Mouse (Mus musculus): ENCODE measurements around the gene Slc16a5. TPM values are rescaled to one million over a fixed set of nuclear protein-coding genes. Genes with fewer than 3 reads are reported as not detected.

The Slc16a5 gene
- polyA plus RNA-seq, 1 experiment: not detected

GRCm38 (mm10) chr11:115427482-115428331 is 34.6 kb upstream of the Slc16a5 start:
- 0 out of 2 replicates have a peak, but pooled peaks cover under 1% of the 10 kb centered on the region for H3K4me1 ChIP-seq (ENCODE audit: control insufficient read depth, insufficient read depth, low read length)
- H3K4me3 ChIP-seq (ENCODE audit: insufficient read depth, low read length): no peak overlapping the region
- TF ChIP-seq POLR2A (IDR thresholded peaks at IDR 0.05; ENCODE audit: extremely low read depth, insufficient read depth, low read length) (no peak), CTCF (IDR thresholded peaks at IDR 0.05; ENCODE audit: extremely low read depth, insufficient read depth, low read length) (peak; percentile 79)
- no peak overlapping the region for H3K27ac ChIP-seq (ENCODE audit: insufficient read depth, low read length)

- Histone ChIP-seq H3K4me1 (ENCODE audit: control insufficient read depth, insufficient read depth, low read length) (0 out of 2 replicates have a peak, but pooled peaks cover 2% of the 10 kb centered on the region), H3K27ac (ENCODE audit: insufficient read depth, low read length) (no peak overlapping the region), H3K4me3 (ENCODE audit: insufficient read depth, low read length) (no peak overlapping the region)
- no peak for TF ChIP-seq CTCF (IDR thresholded peaks at IDR 0.05; ENCODE audit: extremely low read depth, insufficient read depth, low read length)
- no peak for TF ChIP-seq POLR2A (IDR thresholded peaks at IDR 0.05; ENCODE audit: extremely low read depth, insufficient read depth, low read length)
These were observed 33.0 kb upstream of the Slc16a5 start for GRCm38 (mm10) chr11:115429307-115429706.

GRCm38 (mm10) chr11:115430561-115430960 is 31.7 kb upstream of the Slc16a5 start:
- no peak overlapping the region for H3K27ac ChIP-seq (ENCODE audit: insufficient read depth, low read length)
- 0 out of 2 replicates have a peak, but pooled peaks cover 2% of the 10 kb centered on the region for H3K4me1 ChIP-seq (ENCODE audit: control insufficient read depth, insufficient read depth, low read length)
- TF ChIP-seq CTCF (IDR thresholded peaks at IDR 0.05; ENCODE audit: extremely low read depth, insufficient read depth, low read length): no peak
- no peak for TF ChIP-seq POLR2A (IDR thresholded peaks at IDR 0.05; ENCODE audit: extremely low read depth, insufficient read depth, low read length)
- no peak overlapping the region for H3K4me3 ChIP-seq (ENCODE audit: insufficient read depth, low read length)

GRCm38 (mm10) chr11:115432814-115433213 is 29.5 kb upstream of the Slc16a5 start:
- TF ChIP-seq POLR2A (IDR thresholded peaks at IDR 0.05; ENCODE audit: extremely low read depth, insufficient read depth, low read length): no peak
- no peak overlapping the region for H3K27ac ChIP-seq (ENCODE audit: insufficient read depth, low read length)
- H3K4me1 ChIP-seq (ENCODE audit: control insufficient read depth, insufficient read depth, low read length): peaks cover 2% of the 10 kb centered on the region; the same call in 1 of the 2 replicates
- no peak overlapping the region for H3K4me3 ChIP-seq (ENCODE audit: insufficient read depth, low read length)

GRCm38 (mm10) chr11:115433342-115433741 is 28.9 kb upstream of the Slc16a5 start:
- TF ChIP-seq CTCF (IDR thresholded peaks at IDR 0.05; ENCODE audit: extremely low read depth, insufficient read depth, low read length) (no peak), POLR2A (IDR thresholded peaks at IDR 0.05; ENCODE audit: extremely low read depth, insufficient read depth, low read length) (no peak)
- Histone ChIP-seq H3K27ac (ENCODE audit: insufficient read depth, low read length) (no peak overlapping the region), H3K4me3 (ENCODE audit: insufficient read depth, low read length) (no peak overlapping the region), H3K4me1 (ENCODE audit: control insufficient read depth, insufficient read depth, low read length) (peaks cover 2% of the 10 kb centered on the region; the same call in 1 of the 2 replicates)

GRCm38 (mm10) chr11:115435596-115436337 is 26.5 kb upstream of the Slc16a5 start:
- H3K4me3 ChIP-seq (ENCODE audit: insufficient read depth, low read length): peak overlapping the region; percentile 0; the same call in 1 of the 2 replicates
- peaks cover 2% of the 10 kb centered on the region; the same call in 1 of the 2 replicates for H3K4me1 ChIP-seq (ENCODE audit: control insufficient read depth, insufficient read depth, low read length)
- no peak for TF ChIP-seq POLR2A (IDR thresholded peaks at IDR 0.05; ENCODE audit: extremely low read depth, insufficient read depth, low read length)
- TF ChIP-seq CTCF (IDR thresholded peaks at IDR 0.05; ENCODE audit: extremely low read depth, insufficient read depth, low read length): no peak
- H3K27ac ChIP-seq (ENCODE audit: insufficient read depth, low read length): no peak overlapping the region

- Histone ChIP-seq H3K4me1 (ENCODE audit: control insufficient read depth, insufficient read depth, low read length) (peaks cover 2% of the 10 kb centered on the region; the same call in 1 of the 2 replicates), H3K4me3 (ENCODE audit: insufficient read depth, low read length) (no peak overlapping the region), H3K27ac (ENCODE audit: insufficient read depth, low read length) (no peak overlapping the region)
- TF ChIP-seq CTCF (IDR thresholded peaks at IDR 0.05; ENCODE audit: extremely low read depth, insufficient read depth, low read length): no peak
- no peak for TF ChIP-seq POLR2A (IDR thresholded peaks at IDR 0.05; ENCODE audit: extremely low read depth, insufficient read depth, low read length)
These were observed 24.6 kb upstream of the Slc16a5 start for GRCm38 (mm10) chr11:115437571-115438122.

GRCm38 (mm10) chr11:115439326-115439725 is 22.9 kb upstream of the Slc16a5 start:
- no peak for TF ChIP-seq CTCF (IDR thresholded peaks at IDR 0.05; ENCODE audit: extremely low read depth, insufficient read depth, low read length)
- no peak for TF ChIP-seq POLR2A (IDR thresholded peaks at IDR 0.05; ENCODE audit: extremely low read depth, insufficient read depth, low read length)
- Histone ChIP-seq H3K27ac (ENCODE audit: insufficient read depth, low read length) (no peak overlapping the region), H3K4me1 (ENCODE audit: control insufficient read depth, insufficient read depth, low read length) (no peaks in the 10 kb centered on the region; the same call in 1 of the 2 replicates), H3K4me3 (ENCODE audit: insufficient read depth, low read length) (no peak overlapping the region)

- Histone ChIP-seq H3K27ac (ENCODE audit: insufficient read depth, low read length) (no peak within 1 kb of the TSS), H3K4me3 (ENCODE audit: insufficient read depth, low read length) (no peak within 1 kb of the TSS), H3K4me1 (ENCODE audit: control insufficient read depth, insufficient read depth, low read length) (no peaks in the 10 kb centered on the region; the same call in 1 of the 2 replicates)
- TF ChIP-seq CTCF (IDR thresholded peaks at IDR 0.05; ENCODE audit: extremely low read depth, insufficient read depth, low read length): no peak
- TF ChIP-seq POLR2A (IDR thresholded peaks at IDR 0.05; ENCODE audit: extremely low read depth, insufficient read depth, low read length): no peak
These were observed 22.2 kb upstream of the Slc16a5 start, which contains the start of gene Trim80 for GRCm38 (mm10) chr11:115439906-115440595. Gene Trim80 (plus strand): TSS chr11:115440545.
